Mouse (Mus musculus) stomach, embryonic 15.5 days (tissue): ENCODE measurements at regions not wholly inside any gene's neighbourhood (a gene's known extent, or its start where the extent isn't known, plus 50 kb on each side); places are given as distances from the start of the nearest gene placed in this dataset.

Experiments
- ATAC-seq: fragments of 200-750 bp; cut with Nextera tagmentation; 2 replicates; pipeline ENCODE4 v1.8.0; 2017; ENCODE audit warnings: low read depth, moderate number of reproducible peaks, moderate TSS enrichment; ENCODE audit not compliant: insufficient read depth, low FRiP score
- H3K27ac ChIP-seq: fragments of 300-500 bp; sonication (generic); 2 replicates; pipeline ENCODE4 v1.5.1; 2015; ENCODE audit warnings: mild to moderate bottlenecking, inconsistent platforms
- H3K27me3 ChIP-seq: fragments of 300-500 bp; sonication (generic); replicated peaks from 2 replicates; pipeline ENCODE4 v1.6.1; 2015; ENCODE audit warnings: inconsistent platforms
- H3K36me3 ChIP-seq: fragments of 300-500 bp; sonication (generic); 2 replicates; pipeline ENCODE4 v1.6.1; 2015; ENCODE audit warnings: inconsistent platforms
- H3K4me1 ChIP-seq: fragments of 300-500 bp; sonication (generic); 2 replicates; pipeline ENCODE4 v1.6.1; 2015; ENCODE audit warnings: inconsistent platforms
- H3K4me2 ChIP-seq: fragments of 300-500 bp; sonication (generic); 2 replicates; pipeline ENCODE4 v1.6.1; 2015; ENCODE audit warnings: mild to moderate bottlenecking, inconsistent platforms
- H3K4me3 ChIP-seq: fragments of 300-500 bp; sonication (generic); replicated peaks from 2 replicates; pipeline ENCODE4 v1.5.1; 2015; ENCODE audit warnings: inconsistent platforms
- H3K9ac ChIP-seq: fragments of 300-500 bp; sonication (generic); 2 replicates; pipeline ENCODE4 v1.6.1; 2015; ENCODE audit warnings: inconsistent platforms
- H3K9me3 ChIP-seq: fragments of 300-500 bp; sonication (generic); 2 replicates; pipeline ENCODE4 v1.6.1; 2016; ENCODE audit warnings: inconsistent platforms
- WGBS: fragments of 180-500 bp; shearing (Covaris S2); methylation state at CpG from one replicate; pipeline ENCODE4 v1.1.7; 2015; 5-methylcytosine and 5-hydroxymethylcytosine counted together

DNA sequence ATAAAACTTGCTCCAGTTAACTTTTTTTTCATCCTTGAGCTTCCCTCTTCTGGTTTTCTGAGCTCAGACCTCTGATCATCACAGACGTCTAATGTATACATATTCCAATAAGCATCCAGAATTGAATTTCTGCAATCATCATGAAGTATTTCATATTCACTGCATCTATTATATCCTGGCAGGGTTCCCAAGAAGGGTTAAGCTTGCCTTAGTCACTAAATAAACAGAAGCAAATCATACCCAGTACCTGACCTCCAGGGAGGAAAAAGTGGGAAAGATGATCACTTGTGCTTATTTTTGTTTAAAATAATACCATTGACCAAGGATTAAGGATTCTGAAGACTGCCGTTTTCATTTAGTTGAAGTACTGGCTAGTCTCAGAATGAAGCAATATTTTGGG, 102.4 kb downstream of the Gm12728 start:
- H3K4me1 ChIP-seq: no peaks in the 10 kb centered on the region
- H3K36me3 ChIP-seq: no peaks in the 10 kb centered on the region
- WGBS: 31% methylated on average over 2 of the region's 2 CpGs
- H3K4me2 ChIP-seq: no peak overlapping the region
- ATAC-seq: no peak
- H3K4me3 ChIP-seq: no peak overlapping the region
- H3K9me3 ChIP-seq: no peaks in the 10 kb centered on the region
- no peak overlapping the region for H3K27ac ChIP-seq
- H3K27me3 ChIP-seq: no peaks in the 10 kb centered on the region
- no peak overlapping the region for H3K9ac ChIP-seq

DNA sequence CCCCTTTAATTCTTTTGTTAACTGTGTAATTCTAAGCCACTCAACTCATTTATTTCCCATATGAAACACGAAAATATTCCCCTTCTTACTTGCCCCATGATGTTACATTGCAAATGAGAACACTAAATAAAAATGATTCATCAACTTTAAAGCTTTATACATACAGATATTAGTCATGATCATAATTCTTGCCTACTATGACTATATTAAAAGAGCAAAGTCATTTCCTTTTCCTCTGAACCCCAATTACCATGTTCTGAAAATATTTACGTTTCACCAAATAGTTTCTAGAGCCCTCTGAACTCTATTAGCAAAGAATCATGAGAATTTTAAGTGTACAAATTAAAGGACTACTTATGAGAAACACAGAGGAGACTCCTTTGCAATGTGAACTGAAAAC, 105.4 kb downstream of the Gm12728 start:
- no peaks in the 10 kb centered on the region for H3K27me3 ChIP-seq
- no peak overlapping the region for H3K27ac ChIP-seq
- WGBS: 49% methylated on average over 2 of the region's 2 CpGs
- no peaks in the 10 kb centered on the region for H3K9me3 ChIP-seq
- H3K36me3 ChIP-seq: no peaks in the 10 kb centered on the region
- no peak overlapping the region for H3K4me2 ChIP-seq
- H3K4me3 ChIP-seq: no peak overlapping the region
- no peak for ATAC-seq
- H3K4me1 ChIP-seq: no peaks in the 10 kb centered on the region
- no peak overlapping the region for H3K9ac ChIP-seq

DNA sequence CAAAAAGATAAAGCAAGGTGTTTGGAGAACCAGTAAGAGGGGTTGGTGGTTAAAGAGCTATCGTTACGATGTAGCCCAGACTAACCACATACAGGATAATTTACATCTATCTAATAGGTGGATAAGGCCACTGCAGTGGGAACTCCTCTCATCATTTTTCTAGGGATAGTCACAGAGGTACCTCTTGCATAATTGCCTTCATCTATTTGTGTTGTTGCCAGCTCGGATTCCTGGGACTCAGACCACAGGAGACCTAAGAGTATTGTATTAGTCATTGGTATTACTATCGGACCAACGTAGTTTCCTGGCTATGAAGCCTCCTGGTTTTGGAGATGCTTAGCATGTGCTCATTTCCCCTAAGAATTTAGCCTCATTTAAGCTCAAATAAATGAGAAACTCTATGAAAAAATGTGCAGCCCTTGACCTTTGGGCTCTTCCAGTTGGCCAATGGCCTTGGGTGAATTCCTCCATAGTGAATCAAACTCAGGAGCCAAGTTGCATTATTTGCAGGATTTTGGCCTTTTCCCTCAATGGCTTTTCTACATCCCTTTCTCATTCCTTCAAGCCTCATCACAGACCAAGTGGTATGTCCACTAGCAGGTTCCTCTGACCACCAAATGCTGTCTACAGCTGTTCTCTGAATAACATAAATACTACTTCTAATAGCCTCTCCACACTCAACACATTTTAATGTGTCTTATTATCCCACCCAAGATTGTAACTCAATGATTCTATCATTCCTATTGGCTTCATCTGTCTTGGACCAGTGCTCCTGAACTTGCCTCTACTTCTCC, 108.6 kb downstream of the Gm12728 start:
- no peak for ATAC-seq
- WGBS: 88% methylated on average over 5 of the region's 5 CpGs
- no peaks in the 10 kb centered on the region for H3K4me1 ChIP-seq
- no peak overlapping the region for H3K27ac ChIP-seq
- H3K9me3 ChIP-seq: no peaks in the 10 kb centered on the region
- no peak overlapping the region for H3K4me3 ChIP-seq
- no peaks in the 10 kb centered on the region for H3K27me3 ChIP-seq
- H3K4me2 ChIP-seq: no peak overlapping the region
- no peak overlapping the region for H3K9ac ChIP-seq
- no peaks in the 10 kb centered on the region for H3K36me3 ChIP-seq

DNA sequence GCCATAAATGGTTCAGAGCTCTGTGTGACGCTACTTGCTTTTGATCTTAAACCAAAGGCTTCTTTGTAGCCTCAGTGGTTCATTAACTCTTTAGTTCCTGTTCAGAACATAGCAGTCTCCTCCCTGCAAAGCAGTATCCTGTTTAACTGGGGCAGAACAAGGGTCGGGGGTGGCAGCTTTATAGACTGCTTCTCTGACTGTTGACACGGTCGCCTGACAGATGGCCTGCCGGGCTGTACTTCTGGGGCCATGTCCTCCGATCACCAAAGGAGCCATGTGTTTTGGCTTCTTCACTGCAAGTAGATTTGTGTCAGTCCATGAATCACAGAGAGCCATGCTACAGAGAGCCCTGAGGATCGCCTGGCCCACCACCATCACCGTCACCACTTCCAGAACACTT, 115.2 kb downstream of the Gm12728 start:
- no peaks in the 10 kb centered on the region for H3K9me3 ChIP-seq
- no peak for ATAC-seq
- H3K27ac ChIP-seq: no peak overlapping the region
- no peaks in the 10 kb centered on the region for H3K36me3 ChIP-seq
- no peak overlapping the region for H3K4me3 ChIP-seq
- H3K9ac ChIP-seq: no peak overlapping the region
- 58% methylated on average over 8 of the region's 8 CpGs for WGBS
- no peaks in the 10 kb centered on the region for H3K27me3 ChIP-seq
- no peaks in the 10 kb centered on the region for H3K4me1 ChIP-seq
- no peak overlapping the region for H3K4me2 ChIP-seq

DNA sequence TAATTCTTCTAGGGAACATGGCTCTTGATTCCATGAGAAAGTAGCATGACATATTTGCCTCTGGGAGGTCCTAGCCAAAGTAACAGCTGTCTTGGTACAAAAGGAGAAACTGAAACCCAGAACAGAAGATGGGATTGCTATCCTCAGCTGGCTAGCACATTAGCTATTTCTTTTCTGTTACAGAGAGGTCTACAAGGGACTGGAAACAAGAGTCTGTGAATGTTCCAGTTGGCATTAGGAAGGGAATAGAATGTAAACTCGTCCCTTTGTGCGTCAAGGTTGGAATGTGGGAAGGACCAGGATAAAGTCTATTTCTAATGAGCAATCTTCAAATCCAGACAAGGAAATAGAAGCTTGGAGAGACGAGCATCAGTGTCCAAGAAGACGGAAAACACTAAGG, 116.7 kb downstream of the Gm12728 start:
- no peaks in the 10 kb centered on the region for H3K27me3 ChIP-seq

DNA sequence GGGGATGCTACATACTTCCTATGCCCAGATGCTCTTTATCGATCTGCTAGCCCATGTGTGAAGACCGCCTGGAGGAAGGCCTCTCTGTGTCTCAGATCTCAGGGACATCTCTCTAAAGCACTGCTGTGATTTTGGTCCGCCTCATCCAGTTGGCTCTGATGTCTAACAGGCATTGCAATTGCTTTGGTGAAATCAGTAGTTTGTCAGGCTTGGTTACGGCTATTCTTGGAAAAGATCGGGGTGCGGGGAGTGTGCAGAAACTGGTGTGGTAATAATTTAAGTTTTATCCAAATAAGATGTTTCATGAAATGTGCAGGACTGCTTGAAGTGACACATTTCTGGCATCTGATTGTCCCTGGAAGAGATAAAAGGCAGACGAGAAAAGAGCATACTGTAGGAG, 117.9 kb downstream of the Gm12728 start:
- no peak overlapping the region for H3K4me2 ChIP-seq
- H3K27me3 ChIP-seq: no peaks in the 10 kb centered on the region
- peaks cover 6% of the 10 kb centered on the region; the same call in 1 of the 2 replicates for H3K4me1 ChIP-seq
- H3K4me3 ChIP-seq: no peak overlapping the region
- no peak overlapping the region for H3K27ac ChIP-seq
- no peak overlapping the region for H3K9ac ChIP-seq
- no peak for ATAC-seq
- WGBS: 75% methylated on average over 7 of the region's 7 CpGs
- no peaks in the 10 kb centered on the region for H3K36me3 ChIP-seq
- H3K9me3 ChIP-seq: no peaks in the 10 kb centered on the region

More for the DNA sequence above, 116.7 kb downstream of the Gm12728 start:
- no peaks in the 10 kb centered on the region for H3K9me3 ChIP-seq
- no peak overlapping the region for H3K4me3 ChIP-seq
- no peak overlapping the region for H3K9ac ChIP-seq
- no peaks in the 10 kb centered on the region for H3K36me3 ChIP-seq
- H3K4me1 ChIP-seq: no peaks in the 10 kb centered on the region
- no peak overlapping the region for H3K4me2 ChIP-seq
- ATAC-seq: no peak
- H3K27ac ChIP-seq: no peak overlapping the region
- 70% methylated on average over 4 of the region's 4 CpGs for WGBS

DNA sequence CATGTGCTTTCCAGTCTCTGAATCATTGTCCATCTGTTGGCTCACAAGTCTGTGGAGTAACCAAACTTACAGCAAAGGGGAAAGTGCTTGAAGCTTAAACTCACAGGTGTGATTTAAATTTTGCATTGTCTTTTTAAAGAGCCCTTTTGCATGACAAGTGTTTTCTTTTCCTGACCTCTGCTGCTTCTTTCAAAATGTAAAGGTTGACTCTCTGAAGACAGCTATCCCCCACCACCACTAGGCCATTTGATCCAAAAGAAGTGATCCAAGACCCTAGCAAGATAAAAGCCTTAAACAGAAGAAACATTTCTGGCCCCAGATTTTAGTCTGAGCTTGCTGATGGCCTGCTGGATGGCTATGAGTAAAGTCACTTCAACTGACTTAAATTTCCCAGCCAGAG, 118.6 kb downstream of the Gm12728 start:
- H3K27ac ChIP-seq: no peak overlapping the region
- peaks cover 6% of the 10 kb centered on the region; the same call in 1 of the 2 replicates for H3K4me1 ChIP-seq
- H3K9me3 ChIP-seq: no peaks in the 10 kb centered on the region
- H3K4me3 ChIP-seq: no peak overlapping the region
- H3K36me3 ChIP-seq: no peaks in the 10 kb centered on the region
- H3K4me2 ChIP-seq: no peak overlapping the region
- no peaks in the 10 kb centered on the region for H3K27me3 ChIP-seq
- no peak for ATAC-seq
- H3K9ac ChIP-seq: no peak overlapping the region

DNA sequence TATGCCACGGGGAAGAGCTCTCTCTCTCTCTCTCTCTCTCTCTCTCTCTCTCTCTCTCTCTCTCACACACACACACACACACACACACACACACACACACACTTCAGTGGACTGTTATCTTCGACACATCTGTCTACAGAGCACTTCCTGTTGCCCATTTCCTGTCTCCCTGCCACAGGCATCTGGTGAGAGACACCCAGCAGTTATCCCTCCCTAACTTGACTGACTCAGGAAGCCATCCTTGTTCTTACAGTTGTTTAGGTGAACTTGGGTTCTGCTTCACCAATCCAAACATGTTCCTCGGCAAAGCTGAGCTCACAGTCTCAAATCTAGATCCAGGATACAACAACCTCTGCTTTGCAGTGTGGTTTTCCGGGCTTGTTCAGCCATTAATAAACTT, 119.6 kb downstream of the Gm12728 start:
- Histone ChIP-seq H3K27me3 (no peaks in the 10 kb centered on the region), H3K36me3 (no peaks in the 10 kb centered on the region), H3K4me3 (no peak overlapping the region), H3K4me1 (peaks cover 6% of the 10 kb centered on the region; the same call in 1 of the 2 replicates), H3K27ac (no peak overlapping the region), H3K4me2 (no peak overlapping the region), H3K9me3 (no peaks in the 10 kb centered on the region), H3K9ac (no peak overlapping the region)
- ATAC-seq: no peak
- WGBS: 55% methylated on average over 4 of the region's 4 CpGs

DNA sequence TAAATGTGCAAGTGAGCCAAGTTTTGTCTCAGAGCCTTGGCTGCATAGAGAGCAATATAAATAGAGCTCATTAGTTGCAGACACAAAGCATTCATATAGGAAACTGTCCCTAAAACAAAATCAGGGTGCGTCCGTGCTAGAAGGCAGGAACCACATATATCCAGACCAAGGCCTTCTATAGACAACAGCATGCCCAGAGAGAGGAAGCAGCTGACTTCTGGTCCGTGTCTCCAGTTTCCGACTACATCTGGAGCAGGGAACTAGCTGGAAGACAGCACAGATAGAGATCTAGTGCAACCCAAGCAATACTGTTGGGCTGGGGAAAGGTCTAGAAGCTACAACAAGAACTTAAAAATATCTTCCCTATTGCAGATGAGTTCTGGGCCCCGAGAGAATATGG, 121.0 kb downstream of the Gm12728 start:
- H3K9ac ChIP-seq: no peak overlapping the region
- H3K4me3 ChIP-seq: no peak overlapping the region
- H3K27me3 ChIP-seq: no peaks in the 10 kb centered on the region
- WGBS: 67% methylated on average over 5 of the region's 5 CpGs
- no peak overlapping the region for H3K4me2 ChIP-seq
- no peak for ATAC-seq
- H3K4me1 ChIP-seq: peaks cover 6% of the 10 kb centered on the region; the same call in 1 of the 2 replicates
- H3K36me3 ChIP-seq: no peaks in the 10 kb centered on the region
- no peaks in the 10 kb centered on the region for H3K9me3 ChIP-seq
- no peak overlapping the region for H3K27ac ChIP-seq

DNA sequence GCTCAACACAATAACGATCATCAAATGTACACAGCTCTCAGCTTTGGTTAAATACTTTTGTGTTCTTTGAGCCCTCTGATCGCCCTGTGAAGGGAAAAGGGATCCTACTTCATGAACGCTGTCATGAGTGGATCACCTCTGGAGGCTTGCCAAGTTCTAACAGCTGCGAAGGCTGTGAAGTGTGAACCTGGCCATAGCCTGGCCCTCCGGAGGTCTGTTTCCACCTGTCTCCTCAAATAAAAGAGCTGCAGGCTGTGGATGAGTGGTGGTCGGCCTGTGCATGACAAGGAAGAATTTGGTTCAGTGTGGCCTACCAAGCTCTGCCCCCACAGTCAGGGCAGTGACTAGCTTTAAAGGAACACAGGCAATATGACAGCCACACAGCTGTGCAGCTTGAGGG, 122.0 kb downstream of the Gm12728 start:
- Histone ChIP-seq H3K36me3 (no peaks in the 10 kb centered on the region), H3K9me3 (no peaks in the 10 kb centered on the region), H3K4me3 (no peak overlapping the region), H3K27ac (no peak overlapping the region; the same call in 1 of the 2 replicates), H3K4me1 (peaks cover 6% of the 10 kb centered on the region; the same call in 1 of the 2 replicates), H3K27me3 (no peaks in the 10 kb centered on the region), H3K9ac (no peak overlapping the region), H3K4me2 (no peak overlapping the region)
- 50% methylated on average over 6 of the region's 6 CpGs for WGBS
- ATAC-seq: no peak

DNA sequence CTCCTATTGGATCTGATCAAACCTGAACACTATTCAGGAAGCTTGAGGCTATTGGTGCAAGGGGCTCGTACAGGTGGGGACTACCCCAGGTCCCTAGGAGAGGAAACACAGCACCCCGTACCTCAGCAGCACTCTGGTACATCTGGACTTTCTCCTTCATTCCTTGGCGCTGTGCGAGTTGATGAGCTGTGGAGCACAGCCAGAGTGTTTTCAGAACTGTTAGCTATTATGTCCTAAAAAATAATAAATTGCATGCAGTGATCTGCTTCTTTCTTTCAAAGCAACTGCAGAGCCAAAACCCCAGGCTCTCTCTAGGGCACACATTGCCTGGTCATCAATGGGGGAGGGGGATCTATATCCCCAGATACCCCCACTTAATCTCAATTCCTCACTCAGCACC, 122.6 kb downstream of the Gm12728 start:
- H3K27me3 ChIP-seq: no peaks in the 10 kb centered on the region
- H3K27ac ChIP-seq: no peak overlapping the region; the same call in 1 of the 2 replicates
- H3K36me3 ChIP-seq: no peaks in the 10 kb centered on the region
- WGBS: 45% methylated on average over 4 of the region's 4 CpGs
- peaks cover 6% of the 10 kb centered on the region; the same call in 1 of the 2 replicates for H3K4me1 ChIP-seq
- no peaks in the 10 kb centered on the region for H3K9me3 ChIP-seq
- no peak overlapping the region for H3K9ac ChIP-seq
- no peak for ATAC-seq
- H3K4me2 ChIP-seq: no peak overlapping the region
- H3K4me3 ChIP-seq: no peak overlapping the region

DNA sequence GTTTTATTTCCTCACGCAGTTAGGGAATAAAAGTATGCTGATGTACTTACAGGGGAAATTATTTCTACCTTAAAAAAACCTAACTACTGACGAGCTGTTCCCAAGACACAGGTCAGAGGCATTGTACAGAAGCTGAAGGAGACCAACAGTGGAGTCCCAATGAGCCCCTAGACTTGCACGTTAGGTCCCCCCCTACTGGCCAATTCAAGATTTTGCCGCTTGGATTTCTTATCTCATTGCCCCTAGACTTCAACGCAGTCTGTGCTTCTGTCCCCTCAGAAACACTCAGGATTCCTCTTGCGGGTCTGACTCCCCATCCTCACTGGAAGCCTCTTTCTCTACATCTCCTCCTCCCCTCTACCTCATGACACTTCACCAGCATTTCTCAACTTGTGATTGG, 125.3 kb downstream of the Gm12728 start:
- H3K4me2 ChIP-seq: no peak overlapping the region
- no peak overlapping the region for H3K27ac ChIP-seq
- H3K4me1 ChIP-seq: peaks cover 6% of the 10 kb centered on the region; the same call in 1 of the 2 replicates
- no peaks in the 10 kb centered on the region for H3K9me3 ChIP-seq
- no peak for ATAC-seq
- H3K9ac ChIP-seq: no peak overlapping the region
- H3K27me3 ChIP-seq: no peaks in the 10 kb centered on the region
- H3K4me3 ChIP-seq: no peak overlapping the region
- H3K36me3 ChIP-seq: no peaks in the 10 kb centered on the region
- WGBS: 53% methylated on average over 6 of the region's 6 CpGs

DNA sequence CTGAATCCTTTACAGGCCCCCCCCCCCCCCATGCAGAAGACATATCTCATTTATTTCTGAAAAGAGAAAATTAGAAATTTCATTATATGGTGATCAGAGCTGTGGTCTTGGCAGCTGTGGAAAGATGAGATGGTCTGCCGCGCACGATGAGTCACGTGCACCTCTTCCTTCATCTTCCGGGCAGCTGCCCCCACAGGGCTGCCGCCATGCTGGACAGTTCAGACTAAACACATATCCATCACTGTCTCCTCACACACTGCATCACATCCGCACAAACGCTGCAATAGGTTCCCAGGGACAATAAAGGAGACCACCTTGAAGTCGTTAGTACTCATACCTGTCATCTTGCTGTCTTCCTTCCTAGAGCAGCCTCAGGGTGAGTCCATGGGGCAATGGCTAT, 126.6 kb downstream of the Gm12728 start:
- Histone ChIP-seq H3K27ac (no peak overlapping the region), H3K27me3 (no peaks in the 10 kb centered on the region), H3K4me3 (no peak overlapping the region), H3K9ac (no peak overlapping the region), H3K36me3 (no peaks in the 10 kb centered on the region), H3K4me2 (no peak overlapping the region), H3K4me1 (peaks cover 6% of the 10 kb centered on the region; the same call in 1 of the 2 replicates), H3K9me3 (no peaks in the 10 kb centered on the region)
- no peak for ATAC-seq
- 53% methylated on average over 9 of the region's 9 CpGs for WGBS
